Mouse (Mus musculus) heart, embryonic 13.5 days (tissue): ENCODE results near the gene Gm13199. TPM values are rescaled to one million over a fixed set of nuclear protein-coding genes. Genes with fewer than 3 reads are reported as not detected.

Experiments
- ATAC-seq: fragments of 200-750 bp; cut with Nextera tagmentation; 2 replicates; pipeline ENCODE4 v1.8.0; 2017; ENCODE audit warnings: moderate TSS enrichment; ENCODE audit not compliant: insufficient number of reproducible peaks, low FRiP score, low TSS enrichment; ENCODE audit errors: extremely low read depth
- H3K27ac ChIP-seq: fragments of 300-500 bp; sonication (generic); replicated peaks from 2 replicates; pipeline ENCODE4 v1.5.1; 2015; ENCODE audit warnings: moderate library complexity, mild to moderate bottlenecking, inconsistent platforms
- H3K27me3 ChIP-seq: fragments of 300-500 bp; sonication (generic); replicated peaks from 2 replicates; pipeline ENCODE4 v1.6.1; 2015; ENCODE audit warnings: mild to moderate bottlenecking, inconsistent platforms
- H3K36me3 ChIP-seq: fragments of 300-500 bp; sonication (generic); 2 replicates; pipeline ENCODE4 v1.6.1; 2015; ENCODE audit warnings: mild to moderate bottlenecking, inconsistent platforms
- H3K4me1 ChIP-seq: fragments of 300-500 bp; sonication (generic); 2 replicates; pipeline ENCODE4 v1.6.1; 2015; ENCODE audit warnings: inconsistent platforms
- H3K4me2 ChIP-seq: fragments of 300-500 bp; sonication (generic); 2 replicates; pipeline ENCODE4 v1.6.1; 2015; ENCODE audit warnings: inconsistent platforms, mild to moderate bottlenecking, moderate library complexity
- H3K4me3 ChIP-seq: fragments of 300-500 bp; sonication (generic); 2 replicates; pipeline ENCODE4 v1.5.1; 2015; ENCODE audit warnings: moderate library complexity, mild to moderate bottlenecking, inconsistent platforms
- H3K9ac ChIP-seq: fragments of 300-500 bp; sonication (generic); 2 replicates; pipeline ENCODE4 v1.6.1; 2015; ENCODE audit warnings: inconsistent platforms, mild to moderate bottlenecking, moderate library complexity
- H3K9me3 ChIP-seq: fragments of 300-500 bp; sonication (generic); 2 replicates; pipeline ENCODE4 v1.6.1; 2016; ENCODE audit warnings: inconsistent platforms
- WGBS: fragments of 180-500 bp; shearing (Covaris S2); methylation state at CpG from one replicate; pipeline ENCODE4 v1.1.7; 2015; ENCODE audit warnings: mixed read lengths; 5-methylcytosine and 5-hydroxymethylcytosine counted together
- polyA plus RNA-seq: library from polyadenylated mRNA; unstranded; fragments of >200 nt; fragmentation: Nextera tagmentation; extraction: Ambion mirVana; gene quantifications from 2 replicates; pipeline ENCODE4 v1.2.1, GENCODE M21; 2015

Gm13199 gene
- polyA plus RNA-seq, 1 experiment from 2014 or later, result 0.44 TPM

GRCm38 (mm10) chr2:5821264-5821663 is 41.5 kb downstream of the Gm13199 start:
- Histone ChIP-seq H3K27ac (no peak overlapping the region), H3K27me3 (no peaks in the 10 kb centered on the region), H3K9ac (no peak overlapping the region), H3K9me3 (no peaks in the 10 kb centered on the region), H3K4me1 (no peaks in the 10 kb centered on the region), H3K4me3 (no peak overlapping the region), H3K4me2 (no peak overlapping the region), H3K36me3 (peaks cover 77% of the 10 kb centered on the region)
- WGBS, result 75% methylated on average over 10 of the region's 10 CpGs
- ATAC-seq, result no peak

Other genes with a start within 250 kb of the Gm13199 start
- 1.9 and 2.2 TPM in 2 replicates for gene Camk1d, start 148.4 kb downstream of the Gm13199 start, polyA plus RNA-seq
- 59.8 and 69.0 TPM in 2 replicates for gene Nudt5, start 17.9 kb downstream of the Gm13199 start, polyA plus RNA-seq
- 184 and 186 TPM in 2 replicates for gene Cdc123, start 17.8 kb downstream of the Gm13199 start, polyA plus RNA-seq
- 49.2 and 50.0 TPM in 2 replicates for gene Sec61a2, start 32.5 kb upstream of the Gm13199 start, polyA plus RNA-seq
- 1.7 and 3.2 TPM in 2 replicates for gene Dhtkd1, start 79.9 kb upstream of the Gm13199 start, polyA plus RNA-seq
- 5.3 and 5.6 TPM in 2 replicates for gene Upf2, start 88.5 kb upstream of the Gm13199 start, polyA plus RNA-seq